Mouse (Mus musculus): ENCODE results near the gene Wwtr1.

Wwtr1 gene

GRCm38 (mm10) chr3:57516146-57516545 is 59.6 kb downstream of the Wwtr1 start:
- no peak for DNase-seq (ENCODE audit: low read depth, low spot score)

- no peak for DNase-seq (ENCODE audit: low read depth, low spot score)
These were observed 60.7 kb downstream of the Wwtr1 start for GRCm38 (mm10) chr3:57515044-57515443.

GRCm38 (mm10) chr3:57511816-57512586 is 63.7 kb downstream of the Wwtr1 start:
- DNase-seq (ENCODE audit: low read depth, low spot score), result peak; percentile 41

GRCm38 (mm10) chr3:57509945-57510675 is 65.6 kb downstream of the Wwtr1 start:
- no peak for DNase-seq (ENCODE audit: low read depth, low spot score)

- DNase-seq (ENCODE audit: low read depth, low spot score), result peak; percentile 17
These were observed 69.7 kb downstream of the Wwtr1 start for GRCm38 (mm10) chr3:57505991-57506390.

- peak; percentile 58 for DNase-seq (ENCODE audit: low read depth, low spot score)
These were observed 71.0 kb downstream of the Wwtr1 start for GRCm38 (mm10) chr3:57504756-57505155.

- no peak for DNase-seq (ENCODE audit: low read depth, low spot score)
These were observed 74.0 kb downstream of the Wwtr1 start for GRCm38 (mm10) chr3:57501596-57502220.

GRCm38 (mm10) chr3:57500846-57501245 is 74.9 kb downstream of the Wwtr1 start:
- no peak for DNase-seq (ENCODE audit: low read depth, low spot score)

- no peak for DNase-seq (ENCODE audit: low read depth, low spot score)
These were observed 77.9 kb downstream of the Wwtr1 start for GRCm38 (mm10) chr3:57497791-57498190.

- DNase-seq (ENCODE audit: low read depth, low spot score), result no peak
These were observed 79.3 kb downstream of the Wwtr1 start for GRCm38 (mm10) chr3:57496428-57496827.

GRCm38 (mm10) chr3:57487455-57488153 is 88.1 kb downstream of the Wwtr1 start:
- DNase-seq (ENCODE audit: low read depth, low spot score), result no peak

- no peak for DNase-seq (ENCODE audit: low read depth, low spot score)
These were observed 89.6 kb downstream of the Wwtr1 start for GRCm38 (mm10) chr3:57486068-57486467.

- no peak for DNase-seq (ENCODE audit: low read depth, low spot score)
These were observed 93.7 kb downstream of the Wwtr1 start for GRCm38 (mm10) chr3:57481981-57482380.

- peak; percentile 73 for DNase-seq (ENCODE audit: low read depth, low spot score)
These were observed 95.1 kb downstream of the Wwtr1 start for GRCm38 (mm10) chr3:57480640-57481039.

- no peak for DNase-seq (ENCODE audit: low read depth, low spot score)
These were observed 101.3 kb downstream of the Wwtr1 start for GRCm38 (mm10) chr3:57474421-57474820.

GRCm38 (mm10) chr3:57472407-57472806 is 103.3 kb downstream of the Wwtr1 start:
- peak; percentile 20 for DNase-seq (ENCODE audit: low read depth, low spot score)

GRCm38 (mm10) chr3:57470981-57471601 is 104.6 kb downstream of the Wwtr1 start:
- peak; percentile 20 for DNase-seq (ENCODE audit: low read depth, low spot score)

GRCm38 (mm10) chr3:57470326-57470725 is 105.4 kb downstream of the Wwtr1 start:
- DNase-seq (ENCODE audit: low read depth, low spot score), result peak; percentile 62

GRCm38 (mm10) chr3:57469325-57469724 is 106.4 kb downstream of the Wwtr1 start:
- DNase-seq (ENCODE audit: low read depth, low spot score), result no peak

- peak; percentile 53 for DNase-seq (ENCODE audit: low read depth, low spot score)
These were observed 109.4 kb downstream of the Wwtr1 start for GRCm38 (mm10) chr3:57466289-57466688.

GRCm38 (mm10) chr3:57463302-57463701 is 112.4 kb downstream of the Wwtr1 start:
- DNase-seq (ENCODE audit: low read depth, low spot score), result no peak

Measured in brain, adult 2 months (tissue).